9 mouse cellular contexts compared by ENCODE assay signal in the genomic region with DNA sequence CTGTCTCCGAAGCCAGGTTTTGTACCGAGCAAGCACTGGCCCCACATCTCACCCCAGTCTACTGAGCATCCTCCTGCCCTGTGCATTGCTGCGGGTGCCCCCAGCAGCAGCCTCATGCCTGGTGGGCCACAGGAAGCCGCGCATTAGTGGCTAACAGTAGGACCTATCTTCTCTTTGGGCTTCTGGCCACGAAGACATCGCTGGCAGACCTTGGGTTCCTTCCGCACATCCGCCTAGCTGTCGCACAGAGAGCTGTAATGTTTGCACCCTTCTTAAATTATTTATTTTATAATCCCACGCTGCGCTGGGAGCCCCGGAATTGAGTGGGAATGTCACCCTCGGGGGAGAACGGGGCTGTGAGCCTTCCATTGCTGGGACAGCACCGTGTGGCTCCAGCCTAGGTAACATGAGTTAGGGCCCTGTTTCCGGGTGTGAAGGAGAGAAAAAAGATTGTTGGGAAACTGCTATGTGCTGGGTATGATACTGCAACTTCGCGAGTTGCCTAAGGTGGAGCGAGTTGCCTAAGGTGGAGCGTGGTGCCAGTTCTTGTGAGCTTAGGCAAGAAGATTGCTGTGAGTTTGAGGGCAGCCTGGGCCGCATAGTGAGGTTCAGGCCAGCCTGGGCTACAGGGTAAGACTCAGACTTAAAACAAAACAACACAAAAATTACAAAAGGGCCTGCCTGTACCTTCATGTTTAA. TPM values are rescaled to one million over a fixed set of nuclear protein-coding genes. Genes with fewer than 3 reads are reported as not detected.
A peak's percentile ranks its signal among the peaks of the same experiment; 100 is the strongest.
DNase-seq lines count a peak whose midpoint lies in the region; ATAC-seq and TF ChIP-seq lines count a peak whose summit lies in the region.
"Had no signal": no experiment of that assay in that cellular context is flagged by ENCODE, and none has a peak within 500 bp of the region (broad histone marks: within the 10 kb centered on the region; RNA-seq: fewer than 3 reads in every experiment).

No protein-coding gene starts in this region.

- H3K4me1 ChIP-seq in cerebellum, adult 2 months (ENCODE audit: control insufficient read depth, insufficient read depth, low read length): peaks cover 29% of the 10 kb centered on the region
- H3K4me1 ChIP-seq in spleen, adult 2 months (ENCODE audit: control insufficient read depth, insufficient read depth, insufficient read length): peaks cover 40% of the 10 kb centered on the region
- H3K4me1 ChIP-seq in lung, postnatal 0 days (ENCODE audit: insufficient read depth, low read depth, low read length): peaks cover 11% of the 10 kb centered on the region; the same call in 1 of the 2 replicates
- peaks cover 37% of the 10 kb centered on the region for H3K4me1 ChIP-seq in stomach, embryonic 16.5 days (ENCODE audit: control insufficient read depth, insufficient read depth, low read length)

- H3K27ac ChIP-seq in cerebellum, adult 2 months (ENCODE audit: insufficient read depth, low read length): peak overlapping the region; percentile 26; the same call in 1 of the 2 replicates
- peak overlapping the region; percentile 59 for H3K27ac ChIP-seq in spleen, adult 2 months (ENCODE audit: insufficient read depth, low read length)
- peak overlapping the region; percentile 66 for H3K27ac ChIP-seq in lung, postnatal 0 days (ENCODE audit: low read length)
- peak overlapping the region; percentile 71 for H3K27ac ChIP-seq in stomach, embryonic 16.5 days (ENCODE audit: low read length)

- H3K36me3 ChIP-seq in spleen, adult 2 months (ENCODE audit: control insufficient read depth, insufficient read depth, low read length): no peaks in the 10 kb centered on the region
- no peaks in the 10 kb centered on the region for H3K36me3 ChIP-seq in lung, postnatal 0 days (ENCODE audit: insufficient read depth, low read length)
- H3K36me3 ChIP-seq in stomach, embryonic 16.5 days (ENCODE audit: control insufficient read depth, insufficient read depth, low read length): no peaks in the 10 kb centered on the region

- no peak for ATAC-seq in lung, postnatal 0 days
- ATAC-seq in stomach, embryonic 16.5 days (ENCODE audit: insufficient read depth, low FRiP score): no peak

- no peak for DNase-seq in cerebellum, adult 2 months
- DNase-seq in cerebellum, adult 11-12 months: no peak
- DNase-seq in spleen, adult 2 months (ENCODE audit: low read depth in 1 of 2, low spot score in 2 of 2): peak in 1 of 2 experiments; percentile 10
- DNase-seq in spleen, adult 12 weeks (ENCODE audit: low spot score): no peak
- DNase-seq in heart, postnatal 4 days: peak; percentile 29
- DNase-seq in lung, postnatal 0 days (ENCODE audit: low spot score): peak; percentile 53
- no peak for DNase-seq in layer of hippocampus, adult 11-12 months (ENCODE audit: low spot score)

- WGBS in cerebellum, adult 2 months: 27% methylated on average over 22 of the region's 22 CpGs
- 5% methylated on average over 22 of the region's 22 CpGs for WGBS in spleen, adult 2 months
- WGBS in lung, postnatal 0 days: 19% methylated on average over 22 of the region's 22 CpGs
- WGBS in stomach, embryonic 16.5 days: 23% methylated on average over 22 of the region's 22 CpGs

- no peaks in the 10 kb centered on the region for H3K27me3 ChIP-seq in cerebellum, adult 2 months (ENCODE audit: control insufficient read depth, insufficient read depth, low read length)
- no peaks in the 10 kb centered on the region for H3K27me3 ChIP-seq in spleen, adult 2 months (ENCODE audit: control insufficient read depth, insufficient read depth, low read length)
- no peaks in the 10 kb centered on the region for H3K27me3 ChIP-seq in lung, postnatal 0 days (replicated peaks; ENCODE audit: insufficient read depth, low read length)
- H3K27me3 ChIP-seq in stomach, embryonic 16.5 days (ENCODE audit: control insufficient read depth, insufficient read depth, low read length): no peaks in the 10 kb centered on the region

- peak overlapping the region; percentile 64 for H3K4me2 ChIP-seq in lung, postnatal 0 days (replicated peaks; ENCODE audit: low read depth, low read length)
- peak overlapping the region; percentile 76 for H3K4me2 ChIP-seq in stomach, embryonic 16.5 days (ENCODE audit: low read depth, low read length)

- H3K4me3 ChIP-seq in cerebellum, adult 2 months (replicated peaks; ENCODE audit: insufficient read depth, low read depth, low read length): peak overlapping the region; percentile 89
- H3K4me3 ChIP-seq in spleen, adult 2 months (ENCODE audit: extremely low read depth, insufficient read depth, insufficient read length): peak overlapping the region; percentile 67
- H3K4me3 ChIP-seq in lung, postnatal 0 days (ENCODE audit: low read depth, low read length): peak overlapping the region; percentile 45
- peak overlapping the region; percentile 69 for H3K4me3 ChIP-seq in stomach, embryonic 16.5 days (replicated peaks; ENCODE audit: low read length)

- TF ChIP-seq EP300 in lung, postnatal 0 days (IDR thresholded peaks at IDR 0.05): no peak

- H3K9ac ChIP-seq in lung, postnatal 0 days (replicated peaks; ENCODE audit: low read depth): peak overlapping the region; percentile 45; the same call in 1 of the 2 replicates
- H3K9ac ChIP-seq in stomach, embryonic 16.5 days (ENCODE audit: low read length): peak overlapping the region; percentile 78

- no peaks in the 10 kb centered on the region for H3K9me3 ChIP-seq in lung, postnatal 0 days (ENCODE audit: low read length)
- H3K9me3 ChIP-seq in stomach, embryonic 16.5 days (replicated peaks; ENCODE audit: control insufficient read depth, low read length): no peaks in the 10 kb centered on the region

- no peak for TF ChIP-seq CTCF in cerebellum, adult 2 months (IDR thresholded peaks at IDR 0.05; ENCODE audit: borderline replicate concordance, insufficient read depth, low read depth, low read length)
- no peak for TF ChIP-seq CTCF in spleen, adult 2 months (IDR thresholded peaks at IDR 0.05; ENCODE audit: extremely low read depth, insufficient read depth, insufficient read length, insufficient replicate concordance)
- peak; percentile 8; the same call in 1 of the 2 replicates for TF ChIP-seq CTCF in lung, postnatal 0 days (IDR thresholded peaks at IDR 0.05)

- no peak for TF ChIP-seq POLR2A in cerebellum, adult 2 months (IDR thresholded peaks at IDR 0.05; ENCODE audit: borderline replicate concordance, insufficient read depth, low read length)
- TF ChIP-seq POLR2A in spleen, adult 2 months (IDR thresholded peaks at IDR 0.05; ENCODE audit: low read depth, low read length): no peak

RNA-seq across cellular contexts. Expression of a gene that starts 0.9 kb away (rescaled TPM):
- polyA plus RNA-seq in cerebellum, adult 2 months (2012; rRNA removed): 20.9 and 22.5 TPM in 2 replicates
- 28.0 and 31.6 TPM in 2 replicates for polyA plus RNA-seq in spleen, adult 2 months (2012; rRNA removed)
- total RNA-seq in heart, postnatal 4 days (2021): 1 to 10 TPM; 6.3 to 7.0 TPM
- polyA plus RNA-seq in lung, postnatal 0 days (2015; fragmentation: Nextera tagmentation; extraction: Ambion mirVana): 19.9 and 21.7 TPM in 2 replicates
- polyA plus RNA-seq in stomach, embryonic 16.5 days (2015; fragmentation: Nextera tagmentation; extraction: Ambion mirVana): 22.6 and 27.4 TPM in 2 replicates

RNA-seq across cellular contexts. Expression of a gene that starts 58.6 kb away (rescaled TPM):
- polyA plus RNA-seq in cerebellum, adult 2 months (2012; rRNA removed): 0.82 and 1.4 TPM in 2 replicates
- polyA plus RNA-seq in spleen, adult 2 months (2012; rRNA removed): 0.61 and 0.81 TPM in 2 replicates
- total RNA-seq in heart, postnatal 4 days (2021): not detected
- polyA plus RNA-seq in lung, postnatal 0 days (2015; fragmentation: Nextera tagmentation; extraction: Ambion mirVana): not detected in 2 replicates
- polyA plus RNA-seq in stomach, embryonic 16.5 days (2015; fragmentation: Nextera tagmentation; extraction: Ambion mirVana): 0.71 TPM in 1 of 2 replicates, not detected in the other
- total RNA-seq: hematopoietic stem cell, adult 5-6 weeks had no signal

Comparison
In these comparisons a context has a peak if more than half of its experiments do, and no peak if none do; other contexts are left out.
1. DNase-seq: peak in heart, postnatal 4 days (single experiment) and lung, postnatal 0 days (single experiment); none in cerebellum, adult 2 months (0 of 2), cerebellum, adult 11-12 months (single experiment), spleen, adult 12 weeks (single experiment) and layer of hippocampus, adult 11-12 months (single experiment).
2. Peak in every context shown above with its lines, with median percentiles within 50 percentile points of each other: H3K27ac ChIP-seq and H3K4me3 ChIP-seq.